Mouse (Mus musculus) central nervous system, embryonic 14 days (tissue): ENCODE data around the gene Sh2d6. TPM values are rescaled to one million over a fixed set of nuclear protein-coding genes. Genes with fewer than 3 reads are reported as not detected.

Experiments
- polyA plus RNA-seq: library from polyadenylated mRNA; depleted of rRNA; stranded (reverse); fragments of >200 nt; gene quantifications from 2 replicates; pipeline ENCODE4 v1.2.3, GENCODE M21; 2012; rRNA removed

The Sh2d6 gene
- polyA plus RNA-seq = 1.2 and 1.3 TPM in 2 replicates

GRCm38 (mm10) chr6:72521607-72522006 lies at the start of gene Sh2d6:
Gene Sh2d6 (minus strand): TSS chr6:72521707.

GRCm38 (mm10) chr6:72544283-72544987 lies 22.9 kb upstream of the Sh2d6 start, which contains the start of gene Capg:
Gene Capg (plus strand): TSS chr6:72544391.

Other genes starting within 250 kb of the Sh2d6 start
- gene Sftpb, start 217.1 kb downstream of the Sh2d6 start, polyA plus RNA-seq = 0.04 and 0.10 TPM in 2 replicates
- 42.2 and 47.0 TPM in 2 replicates for gene Usp39, start 176.5 kb downstream of the Sh2d6 start, polyA plus RNA-seq
- 26.6 and 28.5 TPM in 2 replicates for gene 0610030E20Rik, start 174.4 kb downstream of the Sh2d6 start, polyA plus RNA-seq
- gene Tmem150a, start 166.3 kb downstream of the Sh2d6 start, polyA plus RNA-seq = 35.5 and 40.2 TPM in 2 replicates
- gene Rnf181, start 154.8 kb downstream of the Sh2d6 start, polyA plus RNA-seq = 83.0 and 83.4 TPM in 2 replicates
- 14.8 and 17.8 TPM in 2 replicates for gene Vamp5, start 141.2 kb downstream of the Sh2d6 start, polyA plus RNA-seq
- gene Vamp8, start 131.0 kb downstream of the Sh2d6 start, polyA plus RNA-seq = 26.1 and 45.9 TPM in 2 replicates
- 20.4 and 24.2 TPM in 2 replicates for gene Ggcx, start 107.4 kb downstream of the Sh2d6 start, polyA plus RNA-seq
- 327 and 350 TPM in 2 replicates for gene Mat2a, start 82.1 kb downstream of the Sh2d6 start, polyA plus RNA-seq
- gene Capg, start 22.7 kb upstream of the Sh2d6 start, polyA plus RNA-seq = 5.3 and 10.0 TPM in 2 replicates
- gene Elmod3, start 76.7 kb upstream of the Sh2d6 start, polyA plus RNA-seq = 13.6 and 14.4 TPM in 2 replicates
- 3.5 and 4.5 TPM in 2 replicates for gene Retsat, start 76.8 kb upstream of the Sh2d6 start, polyA plus RNA-seq
- gene Tgoln1, start 95.3 kb upstream of the Sh2d6 start, polyA plus RNA-seq = 25.1 and 25.5 TPM in 2 replicates